Mouse (Mus musculus) bone marrow macrophage, adult 2 months (primary cell): ENCODE measurements around the gene Cct2. TPM values are rescaled to one million over a fixed set of nuclear protein-coding genes. Genes with fewer than 3 reads are reported as not detected.
A peak's percentile ranks its signal among the peaks of the same experiment; 100 is the strongest.
"Not testable (repeated sequence)": the region's sequence is repeated elsewhere in the genome, so short reads cannot be mapped to it uniquely, and the experiment has no call there.

Source experiments
- H3K27ac ChIP-seq: 2 replicates; pipeline ENCODE4 v1.5.1; 2012; ENCODE audit warnings: low read depth, low read length; ENCODE audit not compliant: insufficient read depth
- H3K4me1 ChIP-seq: 2 replicates; pipeline ENCODE4 v1.6.1; 2012; ENCODE audit warnings: low read length; ENCODE audit not compliant: control insufficient read depth, insufficient read depth
- H3K4me3 ChIP-seq: 2 replicates; pipeline ENCODE4 v1.5.1; 2012; ENCODE audit warnings: mild to moderate bottlenecking, low read length, moderate library complexity; ENCODE audit not compliant: insufficient read depth
- CTCF ChIP-seq: IDR thresholded peaks from 2 replicates; pipeline ENCODE4 v1.5.1; 2012; ENCODE audit warnings: low read depth, mild to moderate bottlenecking, low read length, moderate library complexity
- POLR2A ChIP-seq: IDR thresholded peaks from 2 replicates; pipeline ENCODE4 v1.6.1; 2012; ENCODE audit warnings: mild to moderate bottlenecking, low read depth, low read length, borderline replicate concordance
- polyA plus RNA-seq: library from polyadenylated mRNA; stranded (reverse); fragments of >200 nt; gene quantifications from 2 replicates; pipeline ENCODE4 v1.2.4, GENCODE M21; 2012; ENCODE audit not compliant: missing spikeins, insufficient read depth, insufficient read length

Gene Cct2
- polyA plus RNA-seq, 1 experiment: 154 TPM

DNA sequence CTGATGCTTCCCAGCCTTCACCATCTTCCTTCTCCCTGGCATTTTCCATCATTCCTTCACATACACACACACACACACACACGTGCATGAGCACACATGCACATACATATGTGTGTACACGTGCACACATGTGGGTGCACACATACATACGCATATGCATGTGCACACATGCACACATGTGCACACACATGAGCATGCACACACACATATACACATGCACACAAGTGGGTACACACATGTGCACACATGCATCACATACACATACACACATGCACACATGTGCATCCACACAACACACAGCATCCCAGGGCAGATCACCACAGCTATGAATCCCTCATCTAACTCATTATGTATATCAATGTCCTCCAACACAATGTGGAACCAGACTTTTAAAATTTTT is 32.5 kb downstream of the Cct2 start:
- Histone ChIP-seq H3K4me3 (no peak overlapping the region), H3K27ac (no peak overlapping the region), H3K4me1 (no peaks in the 10 kb centered on the region)
- TF ChIP-seq CTCF (no peak), POLR2A (no peak)

DNA sequence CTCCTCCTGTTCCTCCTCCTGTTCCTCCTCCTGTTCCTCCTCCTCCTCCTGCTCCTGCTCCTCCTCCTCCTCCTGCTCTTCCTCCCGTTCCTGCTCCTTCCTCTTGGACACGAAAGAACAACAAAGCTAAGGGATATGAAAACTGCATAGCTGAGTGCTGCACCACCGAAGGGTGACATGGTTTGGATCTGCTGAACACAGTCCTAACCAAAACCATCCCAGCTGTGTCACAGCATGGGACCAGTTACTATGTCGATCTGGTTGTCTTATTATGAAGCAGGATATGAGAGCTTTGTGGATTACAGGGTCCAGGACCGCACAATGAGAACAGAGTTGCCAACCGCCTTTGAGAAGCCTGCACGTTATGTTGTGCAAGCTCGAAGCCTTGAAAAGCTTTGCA is 37.4 kb downstream of the Cct2 start:
- TF ChIP-seq CTCF (no peak), POLR2A (no peak)
- H3K27ac ChIP-seq: no peak overlapping the region
- H3K4me1 ChIP-seq: no peaks in the 10 kb centered on the region
- H3K4me3 ChIP-seq: no peak overlapping the region

DNA sequence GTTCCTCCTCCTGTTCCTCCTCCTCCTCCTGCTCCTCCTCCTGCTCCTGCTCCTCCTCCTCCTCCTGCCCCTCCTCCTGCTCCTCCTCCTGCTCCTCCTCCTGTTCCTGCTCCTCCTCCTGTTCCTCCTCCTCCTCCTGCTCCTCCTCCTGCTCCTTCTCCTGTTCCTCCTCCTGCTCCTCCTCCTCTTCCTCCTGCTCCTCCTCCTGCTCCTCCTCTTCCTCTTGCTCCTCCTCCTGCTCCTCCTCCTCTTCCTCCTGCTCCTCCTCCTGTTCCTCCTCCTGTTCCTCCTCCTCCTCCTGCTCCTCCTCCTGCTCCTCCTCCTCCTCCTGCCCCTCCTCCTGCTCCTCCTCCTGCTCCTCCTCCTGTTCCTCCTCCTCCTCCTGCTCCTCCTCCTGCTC is 37.8 kb downstream of the Cct2 start:
- H3K4me3 ChIP-seq, H3K27ac ChIP-seq, H3K4me1 ChIP-seq: not testable (repeated sequence)

DNA sequence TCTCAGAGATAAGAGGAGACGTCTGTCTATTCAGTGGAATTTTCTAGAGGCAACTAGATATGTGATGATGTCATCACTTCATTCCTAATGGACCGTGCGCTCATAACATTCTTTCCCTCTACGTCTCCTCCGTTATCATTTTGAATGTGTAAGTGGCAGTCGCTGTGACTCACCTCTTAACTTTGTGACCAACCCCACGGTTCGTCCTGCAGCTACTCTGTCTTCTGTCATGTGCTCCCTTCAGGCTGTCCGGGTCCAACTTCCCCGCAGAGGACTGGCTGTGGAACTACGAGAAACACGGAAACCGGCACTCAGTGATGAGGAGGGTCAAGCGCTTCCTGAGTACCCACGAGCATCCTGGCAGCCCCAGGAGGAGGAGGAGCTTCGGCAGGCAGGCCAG is 39.9 kb downstream of the Cct2 start:
- Histone ChIP-seq H3K27ac (no peak overlapping the region), H3K4me1 (no peaks in the 10 kb centered on the region), H3K4me3 (no peak overlapping the region)
- no peak for TF ChIP-seq CTCF
- no peak for TF ChIP-seq POLR2A

DNA sequence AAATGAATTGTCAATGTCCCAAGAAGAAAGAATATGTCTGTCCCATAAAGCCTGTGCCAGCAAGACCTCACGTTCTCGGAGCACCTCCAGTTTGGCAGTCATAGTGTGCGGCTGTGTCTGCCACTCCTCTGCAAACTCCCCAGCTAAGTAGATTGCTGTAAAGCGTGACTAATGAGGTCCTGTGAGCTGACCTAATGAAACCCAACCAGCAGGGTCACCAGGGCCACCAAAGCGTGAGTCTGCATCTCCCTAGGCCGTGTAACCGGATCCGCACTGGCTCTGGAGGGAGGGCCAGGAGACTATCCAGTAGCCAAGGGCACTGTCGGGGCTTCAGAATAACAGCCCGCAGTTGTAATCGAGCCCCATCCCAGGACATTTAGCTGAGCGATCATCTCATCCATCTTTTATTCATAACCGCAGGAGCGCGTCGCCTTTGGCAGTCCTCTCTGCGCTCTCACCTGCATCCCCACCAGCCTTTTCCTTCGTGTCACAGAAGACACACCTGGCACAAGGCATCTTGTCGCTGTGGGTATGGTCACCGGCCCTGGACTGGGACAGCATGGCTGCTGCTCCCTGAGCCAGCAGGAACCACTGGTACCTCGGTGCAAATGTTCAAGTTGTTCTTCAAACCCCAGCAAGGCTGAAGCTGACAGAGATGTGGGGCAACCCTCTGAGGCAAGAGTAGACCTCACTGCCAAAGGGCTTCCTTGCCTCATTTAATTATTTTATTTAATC is 42.4 kb downstream of the Cct2 start:
- Histone ChIP-seq H3K27ac (no peak overlapping the region), H3K4me1 (no peaks in the 10 kb centered on the region), H3K4me3 (no peak overlapping the region)
- no peak for TF ChIP-seq POLR2A
- TF ChIP-seq CTCF: no peak

DNA sequence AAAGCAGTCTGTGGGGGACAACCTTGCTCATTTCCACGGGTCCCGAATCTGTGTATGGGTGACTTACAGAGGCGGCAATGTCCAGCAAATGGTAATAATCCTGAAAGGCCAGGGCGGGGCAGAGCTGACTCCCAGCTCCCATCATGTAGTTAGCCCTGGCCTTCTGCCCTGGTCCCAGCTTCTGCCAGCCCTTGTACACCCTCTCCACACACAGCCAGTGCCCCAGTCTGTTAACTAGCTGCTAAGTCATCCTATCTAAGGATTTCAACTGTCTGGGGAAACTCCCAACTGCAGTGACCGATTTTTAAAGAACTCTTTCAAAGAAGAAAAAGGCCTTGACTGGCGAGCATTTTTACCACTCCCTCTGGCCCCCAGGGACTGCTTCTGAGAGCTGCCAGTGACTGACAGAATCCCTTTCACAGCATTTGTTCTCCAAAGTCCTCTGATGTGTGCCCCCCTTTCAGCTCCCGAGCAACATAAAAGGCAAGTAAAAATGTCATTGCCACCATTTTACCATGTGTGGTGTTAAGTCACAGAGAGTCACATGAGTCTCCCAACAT is 45.3 kb downstream of the Cct2 start:
- TF ChIP-seq CTCF (no peak), POLR2A (no peak)
- H3K4me3 ChIP-seq: no peak overlapping the region
- H3K4me1 ChIP-seq: peaks cover 11% of the 10 kb centered on the region
- no peak overlapping the region for H3K27ac ChIP-seq

DNA sequence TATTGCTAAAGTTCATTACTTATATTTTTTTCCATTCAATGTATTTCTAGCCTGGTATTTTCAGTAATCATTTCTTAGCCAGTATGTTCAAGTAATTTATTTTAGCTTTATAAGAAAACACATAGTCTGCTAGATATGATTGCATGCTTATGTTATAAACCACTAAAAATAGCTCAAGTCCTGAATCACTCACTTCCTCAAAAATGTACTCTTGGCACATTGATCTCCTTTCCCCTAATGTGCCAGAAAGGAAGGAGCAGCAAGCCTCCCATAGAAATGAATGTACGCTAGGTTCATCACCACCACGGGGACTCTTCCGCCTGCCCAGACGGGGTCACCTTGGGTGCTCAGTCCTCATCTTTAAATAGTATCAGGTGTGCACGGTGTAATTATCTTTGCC is 49.0 kb downstream of the Cct2 start:
- no peak for TF ChIP-seq POLR2A
- no peak for TF ChIP-seq CTCF
- no peak overlapping the region for H3K4me3 ChIP-seq
- H3K4me1 ChIP-seq: peaks cover 16% of the 10 kb centered on the region
- peak overlapping the region; percentile 47 for H3K27ac ChIP-seq

DNA sequence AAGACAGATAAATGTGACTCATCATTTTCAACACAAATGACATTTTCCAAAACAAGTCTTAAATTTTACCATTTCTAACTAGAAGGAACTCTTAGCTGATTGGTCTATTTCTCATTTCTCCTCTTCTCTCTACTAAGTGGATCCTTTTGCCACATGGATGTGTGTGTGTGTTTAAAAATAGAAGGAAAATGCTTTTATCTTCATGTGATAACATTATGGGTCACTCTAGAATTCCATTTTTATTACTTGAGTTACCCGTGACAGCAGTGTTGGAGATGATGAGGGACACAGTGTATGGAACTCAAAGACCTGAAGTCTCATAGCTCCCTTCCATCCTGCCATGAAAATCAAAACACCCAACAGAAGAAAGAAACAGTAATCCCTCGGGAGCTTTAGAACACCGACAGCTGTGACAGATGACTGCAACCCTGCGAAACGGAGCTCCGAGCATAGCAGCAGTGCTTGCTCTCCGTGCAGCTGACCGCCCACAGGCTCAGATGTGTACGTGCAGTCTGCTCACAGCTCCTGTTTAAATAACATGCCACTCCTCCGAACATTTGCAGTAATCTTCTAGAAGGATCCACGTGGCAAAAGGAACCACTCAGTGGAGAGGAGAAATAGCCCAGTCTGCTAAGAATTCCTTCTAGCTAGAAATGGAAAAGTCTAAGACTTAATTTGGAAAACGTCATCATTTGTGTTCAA is 49.8 kb downstream of the Cct2 start:
- Histone ChIP-seq H3K4me1 (peaks cover 16% of the 10 kb centered on the region), H3K4me3 (no peak overlapping the region), H3K27ac (peak overlapping the region; percentile 58)
- TF ChIP-seq CTCF: no peak
- no peak for TF ChIP-seq POLR2A

DNA sequence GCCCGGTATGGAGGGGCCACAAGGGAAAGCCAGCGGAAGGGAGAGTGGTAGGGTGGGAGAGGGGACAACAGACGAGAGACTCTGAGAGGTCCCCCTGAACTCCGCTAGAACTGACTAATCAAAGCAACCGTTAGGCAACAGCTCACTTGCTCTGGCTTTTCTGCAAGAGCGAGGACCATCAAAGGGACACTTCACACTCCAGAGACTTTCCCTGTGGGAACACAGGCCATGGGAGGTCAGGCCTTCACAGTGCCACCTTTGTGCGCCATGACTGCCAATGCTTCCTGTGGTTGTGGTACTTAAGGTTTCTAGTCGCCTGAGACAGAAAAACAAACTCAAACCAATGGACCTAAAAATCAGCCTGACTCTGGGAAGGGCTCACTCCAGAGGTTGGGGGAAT is 52.6 kb downstream of the Cct2 start:
- Histone ChIP-seq H3K27ac (no peak overlapping the region), H3K4me3 (no peak overlapping the region), H3K4me1 (peaks cover 16% of the 10 kb centered on the region)
- TF ChIP-seq CTCF: no peak
- TF ChIP-seq POLR2A: no peak

DNA sequence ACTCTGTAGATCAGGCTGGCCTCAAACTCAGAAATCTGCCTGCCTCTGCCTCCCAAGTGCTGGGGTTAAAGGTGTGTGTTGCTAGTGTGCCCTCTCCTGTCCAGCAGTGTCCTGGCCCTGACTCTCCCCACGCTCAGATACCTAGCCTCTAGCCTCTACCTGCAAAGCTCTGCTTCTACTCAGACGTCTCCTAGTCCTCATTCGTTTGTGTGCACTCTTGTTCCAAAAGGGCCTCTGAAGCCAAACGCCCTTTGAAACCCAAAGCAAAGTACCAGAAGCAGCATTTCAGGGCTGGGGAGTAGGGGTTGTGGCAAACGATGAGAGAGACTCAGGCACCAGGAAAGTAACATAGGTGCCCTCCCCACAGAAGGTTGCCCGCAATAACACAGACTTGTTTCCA is 53.9 kb downstream of the Cct2 start:
- Histone ChIP-seq H3K4me3 (no peak overlapping the region), H3K27ac (no peak overlapping the region), H3K4me1 (peaks cover 12% of the 10 kb centered on the region)
- TF ChIP-seq POLR2A: no peak
- no peak for TF ChIP-seq CTCF
